Mouse (Mus musculus) frontal cortex, postnatal 36 days (tissue): Measurements from ENCODE around the gene Slc44a3.

Source experiments
- DNase-seq, 2 experiments: peaks; one replicate each; pipeline ENCODE4 v3.0.0; 2022; ENCODE audit warnings: low spot score in 2 of 2

Gene Slc44a3

DNA sequence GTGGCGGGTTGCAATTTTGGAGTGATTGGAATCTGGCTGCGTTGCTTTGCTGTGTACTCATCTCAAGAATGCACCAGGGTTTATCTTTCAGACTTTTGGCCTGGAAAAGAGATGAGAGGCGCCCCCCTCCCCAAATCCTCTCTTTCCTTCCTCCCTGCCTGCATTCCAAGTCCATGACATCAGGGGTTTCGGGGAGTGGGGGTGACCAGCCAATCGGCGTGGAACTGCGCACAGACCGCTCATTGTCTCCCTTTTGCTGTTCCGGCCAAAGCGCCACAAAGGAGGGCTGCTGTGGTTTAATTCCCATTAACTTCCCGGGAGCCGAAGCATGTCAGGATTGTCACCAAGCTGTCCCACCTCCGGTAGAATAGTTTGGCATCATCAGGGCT lies 104.7 kb downstream of the Slc44a3 start:
- DNase-seq, result peak; percentile 31 to 54

DNA sequence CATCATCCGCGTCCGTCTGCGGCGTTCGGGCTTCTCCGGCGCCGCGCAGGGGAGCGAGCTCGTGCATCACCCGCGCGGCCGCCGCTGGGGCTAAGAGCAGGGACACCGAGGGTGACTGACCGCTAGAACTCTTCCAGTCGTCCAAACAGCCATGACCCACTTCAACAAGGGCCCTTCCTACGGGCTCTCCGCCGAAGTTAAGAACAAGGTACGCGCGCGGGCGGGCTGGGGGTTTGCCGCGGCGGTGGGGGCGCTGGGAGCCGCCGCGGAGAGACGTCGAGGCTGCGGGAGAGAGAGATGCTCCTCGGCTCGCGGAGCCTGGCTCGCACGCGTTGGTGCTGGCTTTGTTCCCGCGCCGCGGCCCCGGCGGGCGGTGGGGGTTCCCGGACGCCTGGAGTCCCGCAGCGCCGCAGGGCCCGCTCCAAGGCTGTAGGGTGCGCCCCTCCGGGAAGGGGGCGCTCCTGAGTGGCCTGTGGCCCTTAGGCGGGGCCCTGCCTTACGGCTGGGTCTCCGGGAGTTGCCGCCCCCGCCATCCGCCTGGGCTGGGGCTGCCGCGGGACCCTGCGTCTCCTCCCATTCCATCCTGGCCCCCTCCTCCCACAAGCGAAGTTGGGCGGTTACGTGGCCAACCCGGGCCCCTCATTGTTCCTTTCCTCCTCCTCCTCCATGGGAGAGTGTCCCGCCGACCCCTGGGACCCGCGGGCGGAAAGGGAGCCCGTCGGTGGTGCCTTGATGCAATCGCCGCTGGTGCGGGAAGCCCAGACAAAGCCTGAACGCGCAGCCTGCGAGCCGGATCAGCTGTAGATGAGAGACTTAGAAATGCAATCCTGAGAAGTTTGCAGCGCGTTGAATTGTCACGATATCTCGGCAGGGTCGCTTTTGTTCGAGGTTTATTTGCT lies 105.3 kb downstream of the Slc44a3 start:
- peak; percentile 44 to 57 for DNase-seq

DNA sequence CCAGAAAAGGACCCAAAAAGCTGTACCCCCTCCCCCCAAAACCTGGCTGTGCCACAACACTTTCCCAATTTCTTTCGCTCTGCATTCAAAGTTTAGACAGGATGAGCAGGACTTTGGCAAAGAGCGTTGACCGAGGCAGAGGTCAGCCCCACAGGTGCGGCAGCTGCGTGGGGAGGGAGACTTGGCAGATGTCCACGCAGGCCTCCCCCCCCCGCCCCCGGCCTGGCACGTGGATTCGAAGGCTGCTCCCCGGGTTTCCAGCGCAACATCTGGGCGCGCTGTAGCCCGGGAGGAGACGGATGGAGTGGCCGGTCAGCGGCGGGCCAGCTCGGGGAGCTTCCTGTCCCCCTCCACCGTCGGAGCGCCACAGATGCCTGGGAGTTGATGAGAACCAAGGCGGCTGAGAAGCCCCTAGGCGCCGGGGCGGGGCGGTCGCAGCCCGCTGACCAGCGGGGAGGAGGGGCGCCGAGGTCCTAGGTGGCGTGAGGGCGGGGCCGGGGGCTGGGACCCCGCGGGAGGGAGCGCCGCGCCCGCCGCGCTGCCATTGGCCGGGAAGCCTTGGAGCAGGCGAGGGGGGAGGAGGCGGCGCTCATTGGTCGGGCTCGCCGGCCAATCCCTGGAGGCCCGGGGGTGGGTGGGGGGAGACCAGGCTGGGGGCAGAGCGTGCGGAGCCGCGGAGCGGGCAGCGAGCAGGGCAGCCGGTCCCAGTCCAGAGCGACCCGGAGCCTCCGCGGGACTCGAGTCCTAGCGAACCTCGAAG lies 106.2 kb downstream of the Slc44a3 start, which contains the start of gene Cnn3:
Cnn3 (plus strand) TSS at position 637 of the 760 bp plus-strand sequence.
- peak; percentile 66 to 75 for DNase-seq

DNA sequence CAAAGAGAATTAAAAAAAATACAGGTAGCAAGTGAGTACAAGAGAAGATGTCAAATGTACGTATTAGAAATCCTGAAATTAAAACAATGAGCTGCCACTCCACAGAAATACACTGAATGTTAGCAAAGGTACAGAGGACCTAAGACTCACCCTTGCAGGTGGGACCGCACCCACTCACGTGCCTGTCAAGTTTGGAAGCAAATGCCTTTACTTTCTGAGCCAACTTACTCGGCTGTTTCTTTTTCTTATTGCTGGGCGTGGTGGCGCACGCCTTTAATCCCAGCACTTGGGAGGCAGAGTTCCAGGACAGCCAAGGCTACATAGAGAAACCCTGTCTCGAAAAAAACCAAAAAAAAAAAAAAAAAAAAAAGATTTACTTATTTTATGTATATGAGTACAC lies 109.8 kb downstream of the Slc44a3 start:
- no peak for DNase-seq

DNA sequence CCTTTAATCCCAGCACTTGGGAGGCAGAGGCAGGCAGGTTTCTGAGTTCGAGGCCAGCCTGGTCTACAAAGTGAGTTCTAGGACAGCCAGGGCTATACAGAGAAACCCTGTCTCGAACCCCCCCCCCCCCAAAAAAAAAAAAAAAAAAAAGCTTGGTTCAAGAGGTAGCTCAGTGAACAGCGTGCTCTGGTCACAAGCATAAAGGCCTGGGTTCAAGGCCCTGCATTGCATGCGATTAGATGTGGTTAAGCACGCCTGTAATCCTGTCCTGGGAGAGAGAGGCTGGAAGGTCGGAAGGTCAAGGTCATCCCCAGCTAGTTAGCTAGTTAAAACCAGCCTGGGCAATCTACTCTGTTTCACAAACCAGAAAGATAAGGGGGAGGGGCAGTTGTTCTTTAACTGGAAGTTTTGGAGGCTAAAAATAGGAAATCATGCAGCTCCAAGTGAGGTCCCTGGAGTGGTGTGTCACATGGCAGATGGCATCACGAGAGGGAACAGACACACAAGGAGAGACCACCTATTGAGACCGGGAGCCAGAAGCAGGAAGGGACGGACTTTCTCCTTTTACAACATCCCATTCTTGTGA lies 113.3 kb downstream of the Slc44a3 start:
- no peak for DNase-seq

DNA sequence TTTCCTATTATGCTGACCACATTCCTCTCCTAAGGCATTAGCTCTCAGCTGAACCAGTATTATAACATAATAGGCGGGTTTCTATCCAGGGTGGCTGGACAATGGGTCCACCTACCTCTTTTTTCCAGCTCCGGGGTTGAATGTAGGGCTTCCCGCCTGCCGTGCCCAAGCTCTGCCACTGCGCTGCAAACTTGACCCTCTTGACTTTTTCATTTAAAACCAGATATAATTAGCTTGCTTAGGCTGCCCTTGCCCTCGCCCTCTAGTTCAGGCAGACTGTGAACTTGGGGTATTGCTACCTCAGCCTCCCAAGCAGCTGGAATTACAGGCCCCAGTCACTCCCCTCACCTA lies 114.0 kb downstream of the Slc44a3 start:
- no peak for DNase-seq

DNA sequence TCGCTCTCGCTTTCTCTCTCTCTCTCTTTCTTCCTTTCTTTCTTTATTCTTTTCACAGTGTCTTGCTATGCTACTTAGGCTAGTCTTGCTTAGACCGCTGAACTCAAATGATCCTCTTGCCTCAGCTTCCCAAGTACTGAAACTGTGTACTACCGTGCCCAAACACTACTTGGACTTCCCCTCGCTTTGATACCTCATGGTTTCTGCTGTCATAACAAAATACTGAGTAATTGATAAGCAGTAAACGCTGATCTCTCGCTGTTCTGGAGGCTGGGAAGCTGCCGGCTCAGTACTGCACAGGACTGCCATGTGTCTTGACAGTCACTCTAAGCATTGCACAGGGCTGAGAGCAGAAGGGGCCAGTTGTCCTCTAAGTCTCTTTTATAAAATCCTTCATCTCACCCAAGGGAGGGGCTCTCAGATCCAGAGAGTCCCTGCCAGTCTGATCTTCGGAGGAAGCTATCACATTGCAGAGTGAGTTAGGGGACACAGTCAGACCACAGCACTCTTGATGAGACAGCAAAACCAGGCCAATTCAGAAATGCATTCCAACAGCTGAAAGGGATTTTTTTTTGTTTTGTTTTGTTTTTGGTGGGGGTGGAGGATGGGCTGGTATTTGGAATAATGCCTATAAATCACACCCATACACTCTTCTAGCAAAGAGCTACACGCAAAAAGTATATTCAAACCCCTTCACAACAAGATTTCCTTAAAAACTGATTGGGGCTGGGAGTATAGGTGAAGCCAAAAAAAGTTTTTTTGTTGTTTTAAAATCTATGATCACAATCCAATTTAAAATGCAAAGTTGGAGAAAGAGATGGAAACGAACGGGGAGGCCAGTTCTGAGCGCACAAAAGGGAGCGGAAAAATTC lies 114.6 kb downstream of the Slc44a3 start:
- no peak for DNase-seq

DNA sequence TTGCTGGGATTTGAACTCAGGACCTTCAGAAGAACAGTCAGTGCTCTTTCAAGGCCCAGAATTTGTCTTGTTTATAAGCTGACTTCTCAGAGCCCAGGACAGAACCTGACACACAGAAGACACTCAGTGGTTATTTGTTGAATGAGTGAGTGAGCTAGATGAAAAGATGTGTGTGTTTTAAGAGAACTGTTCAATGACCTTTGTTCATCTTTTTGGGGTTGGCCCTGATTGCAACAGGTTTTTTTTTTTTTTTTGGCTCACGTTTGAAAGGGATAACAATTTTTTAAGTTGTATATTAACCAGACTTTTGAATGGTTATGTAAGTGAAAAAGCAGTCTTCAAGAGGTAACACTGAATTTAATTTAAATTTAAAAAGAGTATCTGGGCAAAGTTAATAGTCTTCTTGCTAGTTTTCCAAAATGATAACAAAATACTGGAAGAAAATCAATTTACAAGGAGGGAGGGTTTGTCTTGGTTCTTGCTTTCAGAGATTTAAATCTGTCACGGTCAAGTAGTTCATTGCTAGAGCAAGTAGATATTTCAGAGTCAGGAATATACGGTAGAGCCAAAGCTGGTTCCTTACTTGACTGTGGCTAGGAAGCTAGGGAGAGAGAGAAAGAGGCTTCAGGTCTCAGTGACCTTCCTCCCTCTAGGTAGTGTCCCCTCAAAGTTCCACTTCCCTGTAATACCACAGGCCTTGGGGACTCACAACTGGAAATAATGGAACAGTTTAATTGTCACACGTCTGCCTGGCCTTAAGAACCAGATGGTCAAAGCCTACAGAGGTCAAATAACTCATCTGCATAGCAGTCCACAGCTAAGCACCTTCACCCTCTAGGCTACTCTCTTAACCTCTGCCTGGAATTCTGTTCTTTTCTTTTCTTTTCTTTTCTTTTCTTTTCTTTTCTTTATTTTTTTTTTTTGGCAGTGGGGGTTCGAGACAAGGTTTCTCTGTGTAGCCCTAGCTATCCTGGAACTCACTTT lies 115.7 kb downstream of the Slc44a3 start:
- DNase-seq, result no peak

DNA sequence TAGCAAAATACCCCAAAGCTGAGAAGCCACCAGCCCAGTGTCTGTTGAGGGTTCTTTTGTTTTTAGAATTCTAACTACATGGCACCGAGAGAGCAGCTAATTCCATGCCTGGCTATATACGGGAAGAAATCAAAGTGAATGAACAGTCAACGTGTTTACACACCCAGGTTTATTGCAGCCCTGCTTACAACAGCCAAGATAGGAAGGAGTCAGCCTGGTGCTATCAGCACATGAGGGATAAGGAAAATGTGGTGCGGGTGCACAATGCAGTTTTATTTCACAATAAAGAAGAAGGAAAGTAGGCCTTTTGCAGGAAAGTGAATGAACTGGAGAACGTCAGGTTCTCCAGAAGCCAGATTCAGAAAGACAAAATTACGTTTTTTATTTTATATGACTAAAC lies 120.8 kb downstream of the Slc44a3 start:
- no peak for DNase-seq
